Mouse (Mus musculus) heart, postnatal 25 days (tissue): Measurements from ENCODE around the gene Tfap2d. TPM values are rescaled to one million over a fixed set of nuclear protein-coding genes. Genes with fewer than 3 reads are reported as not detected.

Experiments
- DNase-seq: peaks from one replicate; pipeline ENCODE4 v3.0.0; 2022; ENCODE audit warnings: low spot score
- intact Hi-C: fragments of 180-260 bp; cut with DNase I; formaldehyde crosslinking; loops from one replicate; pipeline ENCODE4 v1.15.1; 2025
- total RNA-seq, 2 experiments: library from RNA; stranded (reverse); gene quantifications; 2 replicates each; pipeline ENCODE4 v1.2.3; 2021

Gene Tfap2d
- total RNA-seq, 2 experiments from 2014 or later: not detected

DNA sequence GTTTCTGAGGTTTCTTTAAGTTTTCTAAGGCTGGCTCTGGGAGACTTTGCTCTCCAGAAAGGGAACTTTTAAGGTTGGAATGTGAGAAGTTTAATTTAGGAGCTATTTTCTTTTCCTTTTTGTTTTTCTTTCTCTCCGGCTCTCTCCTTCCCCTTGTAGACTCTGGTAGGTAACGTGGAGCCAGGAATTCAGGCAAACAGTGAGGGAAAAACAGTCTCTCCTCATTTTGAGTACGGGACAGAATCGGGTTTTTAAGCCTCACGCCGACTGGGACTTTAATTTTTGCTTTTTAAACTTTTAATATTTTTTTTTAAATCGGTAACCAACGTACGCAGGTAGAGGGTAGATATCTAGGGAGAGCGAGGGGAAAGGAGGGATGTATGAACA lies 106.5 kb downstream of the Tfap2d start:
- intact Hi-C loops: loop anchor here (10.0 kb wide), 2 partner anchors 765 to 1305 kb away; no protein-coding TSS in a partner anchor
- no peak for DNase-seq

DNA sequence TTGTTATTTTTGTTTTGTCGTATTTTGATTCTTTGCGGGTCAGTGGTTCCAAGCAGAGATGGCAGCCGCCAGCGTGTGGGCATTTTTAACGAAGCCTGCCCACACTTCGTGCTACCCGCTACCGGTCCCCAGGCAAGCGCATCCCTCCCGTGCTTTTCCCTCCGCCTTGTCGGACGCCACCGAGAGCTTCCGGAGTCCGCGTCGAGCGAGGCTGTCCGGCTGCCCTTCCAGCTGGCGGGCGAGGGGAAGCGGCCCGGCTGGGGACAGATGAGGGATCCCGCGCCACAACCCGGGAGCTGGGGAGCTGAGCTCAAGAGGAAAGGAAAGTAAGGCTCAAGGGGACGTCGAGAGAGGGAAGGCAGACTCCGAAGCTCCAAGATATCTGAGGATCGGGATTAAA lies 107.0 kb downstream of the Tfap2d start:
- DNase-seq: no peak
- intact Hi-C loops: loop anchor here (10.0 kb wide), 2 partner anchors 765 to 1305 kb away; no protein-coding TSS in a partner anchor

DNA sequence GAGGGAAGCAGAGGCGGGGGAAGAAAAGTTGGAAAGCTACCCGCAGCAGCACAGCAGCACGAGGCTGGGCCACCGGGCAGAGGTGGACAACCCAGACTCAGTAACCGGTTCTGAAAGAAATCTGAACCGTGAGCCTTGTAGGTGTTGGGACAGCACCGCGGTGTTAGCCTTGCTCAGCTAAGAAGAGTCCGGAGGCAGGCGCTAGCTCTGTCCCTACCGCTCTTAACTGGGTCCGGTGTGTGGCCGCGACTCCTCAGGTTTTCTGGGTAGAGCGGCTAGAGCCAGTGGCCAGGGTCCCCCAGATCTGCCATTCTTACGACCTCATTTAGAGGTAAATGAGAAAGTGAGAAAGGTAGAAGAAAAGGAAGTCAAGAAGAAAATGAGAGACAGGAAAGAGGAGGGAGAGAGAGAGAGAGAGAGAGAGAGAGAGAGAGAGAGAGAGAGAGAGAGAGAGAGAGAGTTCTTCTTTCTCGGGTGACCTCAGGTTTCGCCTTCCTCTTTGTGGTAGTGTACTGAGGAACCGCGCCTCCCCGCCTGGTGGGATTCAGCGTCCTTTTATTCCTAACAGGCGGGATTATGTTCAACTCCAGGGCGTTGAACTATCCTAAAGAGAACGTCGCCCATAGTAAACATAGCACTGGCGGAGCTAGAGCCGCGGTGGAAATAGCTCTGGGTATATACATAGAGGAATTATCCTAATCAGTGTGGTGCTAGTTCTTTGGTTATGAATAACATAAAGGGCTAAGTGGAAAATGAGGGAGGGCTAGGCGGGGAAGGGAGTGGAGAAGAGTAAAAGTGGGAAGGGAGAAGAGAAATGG lies 107.6 kb downstream of the Tfap2d start:
- intact Hi-C loops: no loop called here
- DNase-seq: no peak

DNA sequence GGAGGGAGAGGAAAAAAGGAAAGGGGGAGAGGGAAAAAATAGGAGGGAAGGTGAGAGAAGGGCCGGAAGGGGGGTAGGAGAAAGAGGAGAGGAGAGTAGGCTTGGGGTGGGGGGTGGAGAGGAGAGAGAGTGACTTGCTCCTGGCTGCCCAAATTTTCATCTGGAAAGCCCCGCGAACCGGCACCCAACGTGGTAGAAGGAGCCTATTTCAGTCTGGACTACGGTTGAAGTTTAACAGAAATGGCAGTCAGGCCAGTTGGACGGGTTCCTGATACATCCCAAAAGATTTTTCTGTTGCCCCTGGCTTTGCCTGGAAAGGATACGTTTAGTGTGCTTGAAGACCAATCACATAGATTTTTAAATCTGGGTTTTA lies 108.2 kb downstream of the Tfap2d start:
- intact Hi-C loops: no loop called here

DNA sequence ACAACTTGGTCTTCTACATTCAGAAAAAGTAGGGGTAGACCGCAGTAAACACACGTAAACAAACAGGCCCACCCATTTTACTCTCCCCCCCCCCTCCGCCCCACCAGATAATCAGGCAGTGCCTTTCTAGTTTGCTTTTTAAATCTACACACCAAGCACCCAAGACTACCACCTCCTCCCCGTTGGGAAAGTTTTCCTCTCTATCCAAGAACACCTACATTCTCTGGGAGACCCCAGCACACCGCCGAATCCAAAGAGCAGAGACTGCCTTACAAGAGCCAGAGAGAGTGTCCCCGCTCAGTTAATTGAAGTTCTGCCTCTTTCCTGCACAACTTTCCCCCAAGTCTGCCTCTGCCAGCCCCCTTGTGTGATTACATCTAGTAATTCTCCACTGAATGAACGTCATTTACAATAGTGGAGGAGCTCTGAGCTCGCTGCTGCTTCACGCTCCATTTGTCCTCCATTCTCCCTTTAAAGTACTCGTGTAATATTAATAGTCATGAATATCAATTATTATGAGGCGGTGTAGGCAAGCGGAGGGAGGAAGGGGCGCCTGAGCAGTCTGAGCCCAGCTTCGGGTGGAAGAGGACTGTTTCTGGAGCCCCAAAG lies 108.8 kb downstream of the Tfap2d start:
- intact Hi-C loops: no loop called here
- DNase-seq: no peak

More for the DNA sequence above, 108.2 kb downstream of the Tfap2d start:
- no peak for DNase-seq

DNA sequence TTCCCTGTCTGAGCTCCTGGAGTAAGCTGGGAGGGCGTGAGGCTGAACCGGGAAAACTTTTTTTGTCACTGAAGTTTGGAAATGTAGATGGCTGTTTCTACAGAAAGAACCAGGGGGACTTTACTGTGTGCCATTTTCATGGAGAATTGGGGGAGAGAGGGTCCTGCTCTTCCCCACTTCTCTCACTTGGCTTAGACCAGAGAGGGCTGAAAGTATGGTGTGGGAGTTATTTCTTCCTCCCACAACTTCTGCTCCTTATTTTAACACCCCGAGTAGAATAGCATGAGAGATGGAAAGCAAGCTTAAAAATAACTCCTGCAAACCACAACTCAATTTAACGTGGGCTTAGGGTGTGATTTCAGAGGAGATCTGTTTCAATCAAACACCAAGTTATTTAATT lies 109.9 kb downstream of the Tfap2d start:
- no peak for DNase-seq
- intact Hi-C loops: no loop called here

DNA sequence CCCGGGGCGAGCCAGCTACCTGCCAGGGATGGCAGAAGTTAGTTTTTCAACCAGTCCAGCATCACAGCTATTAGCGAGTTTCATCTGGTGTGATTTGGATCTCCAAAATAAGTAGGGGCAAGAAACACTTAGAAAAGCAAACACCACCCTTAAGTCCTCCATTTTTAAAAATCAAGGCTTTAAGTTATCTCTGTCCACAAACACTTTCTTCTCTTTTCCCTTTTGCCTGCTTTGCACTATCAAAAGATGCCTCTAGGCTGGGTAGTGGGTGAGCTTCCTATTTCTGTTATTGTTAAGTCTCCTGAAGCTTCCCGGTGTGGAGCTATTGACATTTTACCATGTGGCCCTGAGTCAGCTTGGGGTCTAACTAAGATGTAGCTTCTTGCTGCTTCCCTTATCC lies 110.3 kb downstream of the Tfap2d start:
- no peak for DNase-seq
- intact Hi-C loops: no loop called here

DNA sequence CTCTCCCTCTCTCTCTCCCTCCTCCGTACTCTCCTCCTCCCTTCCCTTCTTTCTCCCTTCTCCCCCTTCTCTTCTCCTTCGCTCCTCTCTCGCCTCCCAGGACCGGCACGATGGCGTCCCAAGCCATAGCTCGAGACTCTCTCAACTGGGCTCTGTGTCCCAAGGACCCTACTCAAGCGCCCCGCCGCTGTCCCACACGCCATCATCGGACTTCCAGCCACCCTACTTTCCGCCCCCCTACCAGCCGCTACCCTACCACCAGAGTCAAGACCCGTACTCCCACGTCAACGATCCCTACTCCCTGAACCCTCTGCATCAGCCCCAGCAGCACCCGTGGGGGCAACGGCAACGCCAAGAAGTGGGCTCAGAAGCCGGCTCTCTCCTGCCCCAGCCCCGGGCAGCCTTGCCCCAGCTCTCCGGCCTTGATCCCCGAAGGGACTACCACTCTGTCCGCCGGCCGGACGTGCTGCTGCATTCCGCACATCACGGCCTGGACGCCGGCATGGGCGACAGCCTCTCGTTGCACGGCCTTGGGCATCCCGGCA lies 111.1 kb downstream of the Tfap2d start:
- intact Hi-C loops: no loop called here
- no peak for DNase-seq

Other genes starting within 250 kb of the Tfap2d start
- under 1 TPM; 0.08 to 0.16 TPM for gene Tfap2b, start 105.9 kb downstream of the Tfap2d start, total RNA-seq